Mouse (Mus musculus): ENCODE data around the gene Plxna1. TPM values are rescaled to one million over a fixed set of nuclear protein-coding genes. Genes with fewer than 3 reads are reported as not detected.

Gene Plxna1
- total and polyA plus RNA-seq, 2 experiments from 2014 or later, result 30.6 to 135 TPM

GRCm38 (mm10) chr6:89354726-89355125 is 7.7 kb downstream of the Plxna1 start:
- DNase-seq (ENCODE audit: low spot score) (no peak), ATAC-seq (no peak)
- WGBS, result 75% methylated on average over 12 of the region's 12 CpGs
- no peak overlapping the region for H3K27ac ChIP-seq
- no peaks in the 10 kb centered on the region for H3K9me3 ChIP-seq (ENCODE audit: low read length)
- peaks cover 11% of the 10 kb centered on the region for H3K4me1 ChIP-seq (ENCODE audit: insufficient read depth, low read length)
- H3K27me3 ChIP-seq (ENCODE audit: insufficient read depth, low read length), result no peaks in the 10 kb centered on the region
- peaks cover 6% of the 10 kb centered on the region; the same call in 1 of the 2 replicates for H3K36me3 ChIP-seq (ENCODE audit: insufficient read depth, low read length)
- TF ChIP-seq CTCF (IDR thresholded peaks at IDR 0.05; ENCODE audit: low read depth), result peak; percentile 30
- H3K9ac ChIP-seq (replicated peaks; ENCODE audit: low read length), result no peak overlapping the region; the same call in 1 of the 2 replicates
- H3K4me3 ChIP-seq (ENCODE audit: low read length), result no peak overlapping the region
- H3K4me2 ChIP-seq (ENCODE audit: low read depth, low read length), result no peak overlapping the region

GRCm38 (mm10) chr6:89354076-89354475 is 8.3 kb downstream of the Plxna1 start:
- Histone ChIP-seq H3K36me3 (ENCODE audit: insufficient read depth, low read length) (peaks cover 6% of the 10 kb centered on the region; the same call in 1 of the 2 replicates), H3K27me3 (ENCODE audit: insufficient read depth, low read length) (no peaks in the 10 kb centered on the region), H3K4me1 (ENCODE audit: insufficient read depth, low read length) (peaks cover 5% of the 10 kb centered on the region; the same call in 1 of the 2 replicates), H3K4me3 (ENCODE audit: low read length) (no peak overlapping the region), H3K27ac (no peak overlapping the region), H3K9ac (replicated peaks; ENCODE audit: low read length) (no peak overlapping the region), H3K9me3 (ENCODE audit: low read length) (no peaks in the 10 kb centered on the region), H3K4me2 (ENCODE audit: low read depth, low read length) (no peak overlapping the region)
- ATAC-seq (no peak), DNase-seq (ENCODE audit: low spot score) (no peak)
- 69% methylated on average over 5 of the region's 5 CpGs for WGBS
- no peak for TF ChIP-seq CTCF (IDR thresholded peaks at IDR 0.05; ENCODE audit: low read depth)

- Histone ChIP-seq H3K27ac (no peak overlapping the region), H3K27me3 (ENCODE audit: insufficient read depth, low read length) (no peaks in the 10 kb centered on the region), H3K36me3 (ENCODE audit: insufficient read depth, low read length) (peaks cover 6% of the 10 kb centered on the region; the same call in 1 of the 2 replicates), H3K4me1 (ENCODE audit: insufficient read depth, low read length) (peaks cover 5% of the 10 kb centered on the region), H3K9ac (replicated peaks; ENCODE audit: low read length) (no peak overlapping the region), H3K4me3 (ENCODE audit: low read length) (no peak overlapping the region), H3K4me2 (ENCODE audit: low read depth, low read length) (no peak overlapping the region), H3K9me3 (ENCODE audit: low read length) (no peaks in the 10 kb centered on the region)
- 58% methylated on average over 8 of the region's 8 CpGs for WGBS
- ATAC-seq (no peak), DNase-seq (ENCODE audit: low spot score) (no peak)
- TF ChIP-seq CTCF (IDR thresholded peaks at IDR 0.05; ENCODE audit: low read depth), result no peak
Measured at GRCm38 (mm10) chr6:89353101-89353500, 9.3 kb downstream of the Plxna1 start.

GRCm38 (mm10) chr6:89351441-89352137 is 10.8 kb downstream of the Plxna1 start:
- Histone ChIP-seq H3K9ac (replicated peaks; ENCODE audit: low read length) (no peak overlapping the region), H3K9me3 (ENCODE audit: low read length) (no peaks in the 10 kb centered on the region), H3K27me3 (ENCODE audit: insufficient read depth, low read length) (no peaks in the 10 kb centered on the region), H3K4me3 (ENCODE audit: low read length) (no peak overlapping the region), H3K36me3 (ENCODE audit: insufficient read depth, low read length) (peaks cover 6% of the 10 kb centered on the region; the same call in 1 of the 2 replicates), H3K4me2 (ENCODE audit: low read depth, low read length) (no peak overlapping the region), H3K27ac (peak overlapping the region; percentile 37; the same call in 1 of the 2 replicates), H3K4me1 (ENCODE audit: insufficient read depth, low read length) (peaks cover 11% of the 10 kb centered on the region)
- peak; percentile 57 for TF ChIP-seq CTCF (IDR thresholded peaks at IDR 0.05; ENCODE audit: low read depth)
- DNase-seq (ENCODE audit: low spot score) (peak; percentile 79), ATAC-seq (peak; percentile 82)
- WGBS, result 15% methylated on average over 5 of the region's 5 CpGs

GRCm38 (mm10) chr6:89350520-89350919 is 11.9 kb downstream of the Plxna1 start:
- no peak for DNase-seq (ENCODE audit: low spot score)
- Histone ChIP-seq H3K27ac (no peak overlapping the region), H3K9me3 (ENCODE audit: low read length) (no peaks in the 10 kb centered on the region), H3K4me1 (ENCODE audit: insufficient read depth, low read length) (peaks cover 13% of the 10 kb centered on the region), H3K4me3 (ENCODE audit: low read length) (no peak overlapping the region), H3K27me3 (ENCODE audit: insufficient read depth, low read length) (no peaks in the 10 kb centered on the region), H3K36me3 (ENCODE audit: insufficient read depth, low read length) (peaks cover 6% of the 10 kb centered on the region; the same call in 1 of the 2 replicates), H3K4me2 (ENCODE audit: low read depth, low read length) (no peak overlapping the region), H3K9ac (replicated peaks; ENCODE audit: low read length) (no peak overlapping the region)
- 100% methylated on average over 2 of the region's 2 CpGs for WGBS
- TF ChIP-seq CTCF (IDR thresholded peaks at IDR 0.05; ENCODE audit: low read depth), result no peak
- ATAC-seq, result no peak

- no peak for DNase-seq (ENCODE audit: low spot score)
- H3K9ac ChIP-seq (replicated peaks; ENCODE audit: low read length), result no peak overlapping the region
- H3K36me3 ChIP-seq (ENCODE audit: insufficient read depth, low read length), result peaks cover 6% of the 10 kb centered on the region; the same call in 1 of the 2 replicates
Measured at GRCm38 (mm10) chr6:89350037-89350515, 12.3 kb downstream of the Plxna1 start.

GRCm38 (mm10) chr6:89348363-89348762 is 14.1 kb downstream of the Plxna1 start:
- Histone ChIP-seq H3K4me3 (ENCODE audit: low read length) (no peak overlapping the region), H3K4me1 (ENCODE audit: insufficient read depth, low read length) (peaks cover 24% of the 10 kb centered on the region), H3K27ac (no peak overlapping the region), H3K36me3 (ENCODE audit: insufficient read depth, low read length) (no peaks in the 10 kb centered on the region; the same call in 1 of the 2 replicates), H3K27me3 (ENCODE audit: insufficient read depth, low read length) (no peaks in the 10 kb centered on the region), H3K9me3 (ENCODE audit: low read length) (no peaks in the 10 kb centered on the region), H3K9ac (replicated peaks; ENCODE audit: low read length) (no peak overlapping the region), H3K4me2 (ENCODE audit: low read depth, low read length) (no peak overlapping the region)
- DNase-seq (ENCODE audit: low spot score) (peak; percentile 38), ATAC-seq (peak; percentile 14; the same call in 1 of the 2 replicates)
- 48% methylated on average over 9 of the region's 9 CpGs for WGBS
- no peak for TF ChIP-seq CTCF (IDR thresholded peaks at IDR 0.05; ENCODE audit: low read depth)

More at GRCm38 (mm10) chr6:89350037-89350515, 12.3 kb downstream of the Plxna1 start:
- peaks cover 17% of the 10 kb centered on the region for H3K4me1 ChIP-seq (ENCODE audit: insufficient read depth, low read length)
- no peaks in the 10 kb centered on the region for H3K9me3 ChIP-seq (ENCODE audit: low read length)
- ATAC-seq, result no peak
- no peak for TF ChIP-seq CTCF (IDR thresholded peaks at IDR 0.05; ENCODE audit: low read depth)
- H3K4me3 ChIP-seq (ENCODE audit: low read length), result no peak overlapping the region
- WGBS, result 53% methylated on average over 1 of the region's 1 CpGs
- no peak overlapping the region for H3K4me2 ChIP-seq (ENCODE audit: low read depth, low read length)
- no peaks in the 10 kb centered on the region for H3K27me3 ChIP-seq (ENCODE audit: insufficient read depth, low read length)
- H3K27ac ChIP-seq, result no peak overlapping the region
